Mouse (Mus musculus) hindbrain, postnatal 0 days (tissue): ENCODE measurements around the gene Mmp15. TPM values are rescaled to one million over a fixed set of nuclear protein-coding genes. Genes with fewer than 3 reads are reported as not detected.

Source experiments
- ATAC-seq: fragments of 200-750 bp; cut with Nextera tagmentation; 2 replicates; pipeline ENCODE4 v1.8.0; 2017; ENCODE audit warnings: mild to moderate bottlenecking, moderate TSS enrichment, moderate library complexity
- DNase-seq: peaks from one replicate; pipeline ENCODE4 v3.0.0-alpha.2; 2015; ENCODE audit warnings: low spot score
- H3K27ac ChIP-seq: fragments of 300-500 bp; sonication (generic); 2 replicates; pipeline ENCODE4 v1.5.1; 2014; ENCODE audit warnings: mild to moderate bottlenecking
- H3K27me3 ChIP-seq: fragments of 300-500 bp; sonication (generic); 2 replicates; pipeline ENCODE4 v1.6.1; 2014; ENCODE audit warnings: low read length, mixed read lengths; ENCODE audit not compliant: insufficient read depth
- H3K36me3 ChIP-seq: fragments of 300-500 bp; sonication (generic); 2 replicates; pipeline ENCODE4 v1.6.1; 2014; ENCODE audit warnings: low read length, mixed read lengths; ENCODE audit not compliant: insufficient read depth
- H3K4me1 ChIP-seq: fragments of 300-500 bp; sonication (generic); 2 replicates; pipeline ENCODE4 v1.6.1; 2014; ENCODE audit warnings: antibody characterized with exemption, low read length, mixed read lengths; ENCODE audit not compliant: insufficient read depth
- H3K4me2 ChIP-seq: fragments of 300-500 bp; sonication (generic); 2 replicates; pipeline ENCODE4 v1.6.1; 2014; ENCODE audit warnings: low read depth, mild to moderate bottlenecking, low read length, moderate library complexity, mixed read lengths
- H3K4me3 ChIP-seq: fragments of 300-500 bp; sonication (generic); 2 replicates; pipeline ENCODE4 v1.5.1; 2014; ENCODE audit warnings: low read length
- H3K9ac ChIP-seq: fragments of 300-500 bp; sonication (generic); replicated peaks from 2 replicates; pipeline ENCODE4 v1.6.1; 2014; ENCODE audit warnings: mild to moderate bottlenecking, low read length, moderate library complexity, mixed read lengths
- H3K9me3 ChIP-seq: fragments of 300-500 bp; sonication (generic); 2 replicates; pipeline ENCODE4 v1.6.1; 2016; ENCODE audit warnings: low read length, mixed read lengths
- CTCF ChIP-seq: IDR thresholded peaks from 2 replicates; pipeline ENCODE4 v1.5.1; 2016; ENCODE audit warnings: antibody characterized with exemption, control low read depth, low read depth
- WGBS: fragments of 180-500 bp; shearing (Covaris S2); extraction: QIAGEN DNeasy Blood & Tissue Kit; methylation state at CpG from one replicate; pipeline ENCODE4 v1.1.7; 2014; 5-methylcytosine and 5-hydroxymethylcytosine counted together
- polyA plus RNA-seq: library from polyadenylated mRNA; unstranded; fragments of >200 nt; fragmentation: Nextera tagmentation; extraction: Ambion mirVana; gene quantifications from 2 replicates; pipeline ENCODE4 v1.2.1, GENCODE M21; 2015
- total RNA-seq: library from RNA; depleted of rRNA; stranded (reverse); fragments of >200 nt; gene quantifications from 2 replicates; pipeline ENCODE4 v1.2.3, GENCODE M21; 2014

The Mmp15 gene
- total and polyA plus RNA-seq, 2 experiments from 2014 or later = 14.0 to 72.9 TPM

DNA sequence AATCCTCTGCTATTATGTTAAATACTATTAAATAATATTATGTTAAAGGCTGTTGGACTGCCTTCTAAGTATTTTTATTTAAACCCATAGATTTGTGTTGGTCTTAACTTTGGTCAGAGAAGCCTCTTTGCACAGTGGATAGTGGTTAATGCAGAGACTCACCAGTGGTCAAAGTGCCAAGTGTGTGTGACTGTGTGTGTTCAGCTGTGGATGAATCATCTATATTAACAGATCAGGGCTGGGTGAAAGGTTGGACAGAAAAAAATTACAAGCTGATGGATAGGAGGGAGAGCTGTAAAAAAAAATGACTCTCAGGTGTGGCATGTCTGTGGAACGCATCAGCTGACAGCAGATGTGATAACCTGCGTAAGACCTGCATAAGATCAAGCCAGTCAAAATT is 11.8 kb downstream of the Mmp15 start:
- 0 out of 2 replicates have a peak, but pooled peaks cover 6% of the 10 kb centered on the region for H3K36me3 ChIP-seq
- DNase-seq = no peak
- no peaks in the 10 kb centered on the region for H3K27me3 ChIP-seq
- no peak for TF ChIP-seq CTCF
- 96% methylated on average over 2 of the region's 2 CpGs for WGBS
- no peak overlapping the region for H3K4me2 ChIP-seq
- ATAC-seq = no peak
- no peaks in the 10 kb centered on the region for H3K9me3 ChIP-seq
- no peak overlapping the region for H3K9ac ChIP-seq
- no peak overlapping the region for H3K4me3 ChIP-seq
- H3K27ac ChIP-seq = no peak overlapping the region
- H3K4me1 ChIP-seq = 0 out of 2 replicates have a peak, but pooled peaks cover 4% of the 10 kb centered on the region

DNA sequence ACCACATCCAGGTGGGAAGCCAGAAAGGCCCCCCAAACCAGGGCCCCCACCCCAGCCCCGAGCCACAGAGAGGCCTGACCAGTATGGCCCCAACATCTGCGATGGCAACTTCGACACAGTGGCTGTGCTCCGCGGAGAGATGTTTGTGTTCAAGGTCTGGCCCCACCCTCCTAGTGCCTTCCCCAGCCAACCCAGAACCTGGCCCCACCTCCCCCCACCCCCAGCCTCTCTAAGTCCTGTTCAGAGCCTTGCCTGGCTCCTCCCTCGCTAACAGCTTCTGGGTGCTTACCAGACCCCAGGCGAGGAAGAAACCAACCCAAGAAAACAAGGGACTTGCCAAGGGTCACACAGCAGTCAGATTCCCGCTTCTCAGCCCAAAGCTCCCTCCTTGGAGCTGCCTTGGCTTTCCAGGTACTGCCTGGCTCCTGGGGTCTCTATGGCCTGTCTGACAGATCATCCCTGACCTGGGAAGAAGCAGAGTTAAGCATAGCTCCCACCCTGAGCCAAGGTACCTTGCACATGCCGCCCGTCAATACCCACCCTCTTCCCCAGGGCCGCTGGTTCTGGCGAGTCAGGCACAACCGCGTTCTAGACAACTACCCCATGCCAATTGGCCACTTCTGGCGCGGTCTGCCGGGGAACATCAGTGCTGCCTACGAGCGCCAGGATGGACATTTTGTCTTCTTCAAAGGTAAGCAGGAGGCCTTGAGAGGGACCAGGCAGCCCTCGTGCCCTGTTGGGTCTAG is 17.7 kb downstream of the Mmp15 start:
- no peak for TF ChIP-seq CTCF
- Histone ChIP-seq H3K4me1 (no peaks in the 10 kb centered on the region), H3K9ac (no peak overlapping the region), H3K4me3 (no peak overlapping the region), H3K27ac (no peak overlapping the region), H3K4me2 (no peak overlapping the region), H3K36me3 (peaks cover 15% of the 10 kb centered on the region; the same call in 1 of the 2 replicates), H3K9me3 (no peaks in the 10 kb centered on the region), H3K27me3 (no peaks in the 10 kb centered on the region)
- WGBS = 63% methylated on average over 20 of the region's 20 CpGs
- ATAC-seq (no peak), DNase-seq (no peak)

DNA sequence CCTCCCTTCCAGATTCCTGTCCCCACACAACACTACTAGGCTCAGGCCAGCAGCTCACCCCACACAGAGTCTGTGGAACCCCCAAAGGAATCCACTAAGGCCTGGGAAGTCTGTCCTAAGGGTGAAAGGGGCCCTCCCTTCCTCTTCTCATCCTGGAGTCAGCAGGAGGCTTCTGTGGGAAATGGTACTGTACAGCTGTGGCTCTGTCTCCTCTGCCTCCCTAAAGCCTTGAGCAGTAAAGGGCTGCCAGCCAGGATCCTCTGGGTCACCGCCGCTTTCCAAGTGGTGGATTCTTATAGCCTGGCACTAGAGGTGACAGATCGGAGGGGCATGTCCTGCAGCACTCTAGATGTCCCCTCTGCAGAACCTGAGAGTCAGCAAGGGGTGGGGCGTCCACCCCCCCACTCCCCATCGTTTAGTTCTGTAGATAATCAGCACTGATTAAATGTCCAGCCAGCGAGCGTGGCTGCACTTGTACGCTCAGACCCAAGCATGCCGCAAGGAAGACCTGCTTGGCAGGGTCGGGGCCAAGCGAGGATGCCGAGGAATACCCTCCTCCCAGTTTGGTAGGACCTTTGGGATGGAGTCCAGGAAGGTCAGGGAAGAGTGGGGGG is 21.4 kb downstream of the Mmp15 start:
- H3K27me3 ChIP-seq = no peaks in the 10 kb centered on the region
- no peak overlapping the region for H3K4me3 ChIP-seq
- H3K27ac ChIP-seq = no peak overlapping the region
- no peak for DNase-seq
- H3K36me3 ChIP-seq = peaks cover 9% of the 10 kb centered on the region; the same call in 1 of the 2 replicates
- no peak overlapping the region for H3K9ac ChIP-seq
- no peak for ATAC-seq
- no peak overlapping the region for H3K4me2 ChIP-seq
- 84% methylated on average over 12 of the region's 12 CpGs for WGBS
- TF ChIP-seq CTCF = no peak
- H3K4me1 ChIP-seq = no peaks in the 10 kb centered on the region
- no peaks in the 10 kb centered on the region for H3K9me3 ChIP-seq

DNA sequence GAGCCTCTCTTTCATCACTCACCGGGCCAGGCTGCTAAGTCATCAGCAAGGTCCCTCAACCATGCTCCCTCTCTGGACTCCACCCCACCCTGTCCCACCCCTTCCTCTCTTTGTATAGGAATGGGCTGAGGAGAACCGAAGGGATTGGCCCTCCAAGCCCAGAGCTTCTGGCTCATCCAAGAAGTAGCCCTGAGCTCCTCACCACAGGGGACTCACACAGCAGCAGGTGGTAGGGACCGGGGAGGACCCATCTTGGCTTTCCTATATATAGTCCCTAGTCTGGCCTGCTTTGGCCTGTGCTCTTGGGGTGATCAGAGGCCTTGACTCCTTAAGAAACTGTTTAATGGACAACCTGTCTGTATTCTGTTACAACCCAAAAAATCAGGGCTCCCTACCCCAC is 22.4 kb downstream of the Mmp15 start:
- Histone ChIP-seq H3K4me3 (no peak overlapping the region), H3K9ac (no peak overlapping the region), H3K36me3 (peaks cover 9% of the 10 kb centered on the region; the same call in 1 of the 2 replicates), H3K27me3 (no peaks in the 10 kb centered on the region), H3K9me3 (no peaks in the 10 kb centered on the region), H3K27ac (no peak overlapping the region), H3K4me2 (no peak overlapping the region), H3K4me1 (no peaks in the 10 kb centered on the region)
- DNase-seq = no peak
- WGBS = 84% methylated on average over 3 of the region's 3 CpGs
- TF ChIP-seq CTCF = no peak
- ATAC-seq = no peak

DNA sequence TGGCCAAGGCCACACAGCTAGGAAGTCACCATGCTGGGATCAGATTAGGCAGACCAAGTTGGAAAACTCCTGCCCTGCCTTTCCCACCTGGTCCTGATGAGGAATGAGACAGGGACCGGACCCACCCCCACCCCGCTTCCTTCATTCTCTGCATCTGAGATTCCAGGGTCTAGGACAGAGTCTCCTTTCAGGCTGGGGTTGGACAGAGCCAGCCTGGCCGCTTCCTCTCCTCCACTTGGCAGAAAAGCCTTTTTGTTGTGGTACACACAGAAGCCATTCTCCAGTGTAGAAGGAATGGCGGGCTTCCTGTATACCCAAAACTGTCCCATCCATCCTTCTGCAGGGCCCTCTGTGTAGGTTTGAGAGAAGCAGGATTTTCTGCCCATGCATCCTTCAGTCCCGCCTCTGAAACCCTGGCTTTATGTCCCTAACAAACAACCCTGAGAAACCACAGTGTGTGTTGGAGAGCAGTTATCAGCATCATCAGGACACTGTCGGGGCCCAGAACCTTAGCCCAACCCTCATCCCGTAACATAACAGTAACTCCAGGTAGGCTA is 23.4 kb downstream of the Mmp15 start:
- no peaks in the 10 kb centered on the region for H3K9me3 ChIP-seq
- no peak for TF ChIP-seq CTCF
- 83% methylated on average over 7 of the region's 7 CpGs for WGBS
- no peaks in the 10 kb centered on the region for H3K27me3 ChIP-seq
- no peaks in the 10 kb centered on the region for H3K4me1 ChIP-seq
- peak; percentile 22 for DNase-seq
- H3K4me2 ChIP-seq = no peak overlapping the region
- ATAC-seq = peak; percentile 55
- H3K4me3 ChIP-seq = no peak overlapping the region
- 0 out of 2 replicates have a peak overlapping the region, but pooled peaks have one; percentile 6 for H3K27ac ChIP-seq
- H3K36me3 ChIP-seq = peaks cover 9% of the 10 kb centered on the region; the same call in 1 of the 2 replicates
- no peak overlapping the region for H3K9ac ChIP-seq

DNA sequence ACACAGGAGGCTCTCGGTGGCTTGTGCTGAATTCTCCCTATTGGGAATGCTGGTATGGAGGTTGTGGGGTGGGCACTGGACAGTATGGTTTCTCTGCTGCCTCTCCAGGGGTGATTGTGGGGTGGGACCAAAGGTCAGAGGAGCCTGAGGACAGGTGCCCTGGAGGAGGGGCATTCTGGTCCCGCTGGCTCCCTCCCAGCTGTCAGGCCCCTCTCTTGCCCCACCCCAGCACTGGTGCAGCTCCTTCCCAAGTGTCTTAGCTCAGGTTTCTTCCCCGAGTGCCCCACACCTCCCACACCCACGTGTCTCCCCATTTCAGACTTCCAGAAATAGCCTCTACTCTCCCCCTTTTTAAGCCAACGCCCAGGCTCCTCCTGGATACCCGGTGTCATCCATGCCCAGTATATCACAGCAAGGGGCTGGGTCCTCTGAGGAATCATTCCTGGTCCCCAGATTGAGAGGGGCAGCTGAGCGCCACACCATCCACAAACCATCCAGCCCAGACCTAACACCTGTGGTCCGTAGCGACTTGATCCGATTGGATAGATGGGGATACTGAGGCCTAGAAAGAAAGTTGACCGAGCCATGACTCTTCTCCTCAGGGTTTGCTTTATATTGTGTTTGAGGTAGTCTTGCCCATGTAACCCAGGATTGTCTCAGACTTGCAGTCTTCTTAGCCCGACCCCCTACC is 24.4 kb downstream of the Mmp15 start:
- no peak overlapping the region for H3K4me3 ChIP-seq
- no peak for TF ChIP-seq CTCF
- 89% methylated on average over 12 of the region's 12 CpGs for WGBS

More for the DNA sequence above, 24.4 kb downstream of the Mmp15 start:
- H3K9ac ChIP-seq = no peak overlapping the region
- ATAC-seq (no peak), DNase-seq (no peak)
- no peaks in the 10 kb centered on the region for H3K9me3 ChIP-seq
- H3K27me3 ChIP-seq = no peaks in the 10 kb centered on the region
- peaks cover 3% of the 10 kb centered on the region; the same call in 1 of the 2 replicates for H3K36me3 ChIP-seq
- H3K4me2 ChIP-seq = no peak overlapping the region
- peak overlapping the region; percentile 3; the same call in 1 of the 2 replicates for H3K27ac ChIP-seq
- H3K4me1 ChIP-seq = no peaks in the 10 kb centered on the region
